Mouse (Mus musculus) hindbrain, embryonic 15.5 days (tissue): ENCODE results near the gene Minos1. TPM values are rescaled to one million over a fixed set of nuclear protein-coding genes. Genes with fewer than 3 reads are reported as not detected.

Experiments
- ATAC-seq: fragments of 200-750 bp; cut with Nextera tagmentation; 2 replicates; pipeline ENCODE4 v1.8.0; 2017; ENCODE audit warnings: low read depth, moderate number of reproducible peaks, moderate TSS enrichment; ENCODE audit not compliant: low FRiP score
- H3K27ac ChIP-seq: fragments of 300-500 bp; sonication (generic); replicated peaks from 2 replicates; pipeline ENCODE4 v1.5.1; 2015; ENCODE audit warnings: mild to moderate bottlenecking, inconsistent platforms
- H3K27me3 ChIP-seq: fragments of 300-500 bp; sonication (generic); 2 replicates; pipeline ENCODE4 v1.6.1; 2015; ENCODE audit warnings: control low read depth, inconsistent platforms
- H3K36me3 ChIP-seq: fragments of 300-500 bp; sonication (generic); 2 replicates; pipeline ENCODE4 v1.6.1; 2015; ENCODE audit warnings: control low read depth, inconsistent platforms
- H3K4me1 ChIP-seq: fragments of 300-500 bp; sonication (generic); replicated peaks from 2 replicates; pipeline ENCODE4 v1.6.1; 2015; ENCODE audit warnings: control low read depth, inconsistent platforms
- H3K4me2 ChIP-seq: fragments of 300-500 bp; sonication (generic); 2 replicates; pipeline ENCODE4 v1.6.1; 2015; ENCODE audit warnings: moderate library complexity, mild to moderate bottlenecking, inconsistent platforms
- H3K4me3 ChIP-seq: fragments of 300-500 bp; sonication (generic); 2 replicates; pipeline ENCODE4 v1.5.1; 2015; ENCODE audit warnings: mild to moderate bottlenecking, inconsistent platforms
- H3K9ac ChIP-seq: fragments of 300-500 bp; sonication (generic); 2 replicates; pipeline ENCODE4 v1.6.1; 2015; ENCODE audit warnings: inconsistent platforms
- H3K9me3 ChIP-seq: fragments of 300-500 bp; sonication (generic); 2 replicates; pipeline ENCODE4 v1.6.1; 2016; ENCODE audit warnings: control low read depth, inconsistent platforms
- WGBS: fragments of 180-500 bp; shearing (Covaris S2); methylation state at CpG from one replicate; pipeline ENCODE4 v1.1.7; 2015; 5-methylcytosine and 5-hydroxymethylcytosine counted together
- polyA plus RNA-seq: library from polyadenylated mRNA; unstranded; fragments of >200 nt; fragmentation: Nextera tagmentation; extraction: Ambion mirVana; gene quantifications from 2 replicates; pipeline ENCODE4 v1.2.1, GENCODE M21; 2015

Gene Minos1
- polyA plus RNA-seq, 1 experiment from 2014 or later = 351 TPM

GRCm38 (mm10) chr4:139091478-139092355 lies 39.2 kb downstream of the Minos1 start:
- peak overlapping the region; percentile 54 for H3K4me3 ChIP-seq
- peak overlapping the region; percentile 66 for H3K9ac ChIP-seq
- peaks cover 30% of the 10 kb centered on the region for H3K4me1 ChIP-seq
- H3K4me2 ChIP-seq = peak overlapping the region; percentile 96
- peaks cover 43% of the 10 kb centered on the region for H3K27me3 ChIP-seq
- H3K9me3 ChIP-seq = no peaks in the 10 kb centered on the region
- no peaks in the 10 kb centered on the region for H3K36me3 ChIP-seq
- peak; percentile 60; the same call in 1 of the 2 replicates for ATAC-seq
- peak overlapping the region; percentile 69 for H3K27ac ChIP-seq
- WGBS = 2% methylated on average over 28 of the region's 28 CpGs

GRCm38 (mm10) chr4:139091066-139091465 lies 39.8 kb downstream of the Minos1 start:
- peak overlapping the region; percentile 69 for H3K27ac ChIP-seq
- H3K9ac ChIP-seq = no peak overlapping the region
- H3K4me2 ChIP-seq = peak overlapping the region; percentile 96
- H3K4me1 ChIP-seq = peaks cover 30% of the 10 kb centered on the region
- peaks cover 43% of the 10 kb centered on the region for H3K27me3 ChIP-seq
- H3K36me3 ChIP-seq = no peaks in the 10 kb centered on the region
- no peaks in the 10 kb centered on the region for H3K9me3 ChIP-seq
- 20% methylated on average over 7 of the region's 7 CpGs for WGBS
- H3K4me3 ChIP-seq = peak overlapping the region; percentile 54; the same call in 1 of the 2 replicates
- ATAC-seq = no peak

- Histone ChIP-seq H3K27ac (no peak overlapping the region), H3K27me3 (peaks cover 43% of the 10 kb centered on the region), H3K4me3 (no peak overlapping the region), H3K4me1 (peaks cover 30% of the 10 kb centered on the region), H3K9me3 (no peaks in the 10 kb centered on the region), H3K4me2 (peak overlapping the region; percentile 3), H3K9ac (no peak overlapping the region), H3K36me3 (no peaks in the 10 kb centered on the region)
- ATAC-seq = no peak
- WGBS = 69% methylated on average over 15 of the region's 15 CpGs
These were observed 40.5 kb downstream of the Minos1 start for GRCm38 (mm10) chr4:139090303-139090940.

GRCm38 (mm10) chr4:139088982-139089671 lies 41.8 kb downstream of the Minos1 start:
- no peaks in the 10 kb centered on the region for H3K36me3 ChIP-seq
- H3K4me2 ChIP-seq = no peak overlapping the region
- no peak overlapping the region for H3K9ac ChIP-seq
- no peak for ATAC-seq
- peaks cover 39% of the 10 kb centered on the region for H3K27me3 ChIP-seq
- H3K27ac ChIP-seq = no peak overlapping the region
- peaks cover 30% of the 10 kb centered on the region for H3K4me1 ChIP-seq
- 62% methylated on average over 9 of the region's 9 CpGs for WGBS
- no peaks in the 10 kb centered on the region for H3K9me3 ChIP-seq
- H3K4me3 ChIP-seq = no peak overlapping the region

- ATAC-seq = no peak
- WGBS = 75% methylated on average over 4 of the region's 4 CpGs
- Histone ChIP-seq H3K4me2 (no peak overlapping the region), H3K9ac (no peak overlapping the region), H3K9me3 (no peaks in the 10 kb centered on the region), H3K4me3 (no peak overlapping the region), H3K4me1 (peaks cover 33% of the 10 kb centered on the region), H3K27me3 (peaks cover 22% of the 10 kb centered on the region), H3K27ac (no peak overlapping the region), H3K36me3 (no peaks in the 10 kb centered on the region)
These were observed 43.9 kb downstream of the Minos1 start for GRCm38 (mm10) chr4:139086984-139087383.

- Histone ChIP-seq H3K36me3 (no peaks in the 10 kb centered on the region), H3K4me3 (no peak overlapping the region), H3K27ac (no peak overlapping the region), H3K4me2 (no peak overlapping the region), H3K9me3 (no peaks in the 10 kb centered on the region), H3K4me1 (peaks cover 35% of the 10 kb centered on the region), H3K27me3 (peaks cover 13% of the 10 kb centered on the region), H3K9ac (no peak overlapping the region)
- 18% methylated on average over 5 of the region's 5 CpGs for WGBS
- peak; percentile 19; the same call in 1 of the 2 replicates for ATAC-seq
These were observed 44.9 kb downstream of the Minos1 start for GRCm38 (mm10) chr4:139086037-139086436.

- ATAC-seq = no peak
- 72% methylated on average over 11 of the region's 11 CpGs for WGBS
- peaks cover 6% of the 10 kb centered on the region; the same call in 1 of the 2 replicates for H3K27me3 ChIP-seq
- no peaks in the 10 kb centered on the region for H3K36me3 ChIP-seq
- H3K27ac ChIP-seq = no peak overlapping the region
- H3K4me2 ChIP-seq = no peak overlapping the region
- peaks cover 29% of the 10 kb centered on the region for H3K4me1 ChIP-seq
- H3K9me3 ChIP-seq = no peaks in the 10 kb centered on the region
- H3K4me3 ChIP-seq = no peak overlapping the region
- no peak overlapping the region for H3K9ac ChIP-seq
These were observed 45.6 kb downstream of the Minos1 start for GRCm38 (mm10) chr4:139085337-139085736.

- ATAC-seq = peak; percentile 73; the same call in 1 of the 2 replicates
- H3K9me3 ChIP-seq = no peaks in the 10 kb centered on the region
- H3K27me3 ChIP-seq = no peaks in the 10 kb centered on the region
- H3K36me3 ChIP-seq = no peaks in the 10 kb centered on the region
- H3K27ac ChIP-seq = no peak overlapping the region; the same call in 1 of the 2 replicates
- H3K4me2 ChIP-seq = peak overlapping the region; percentile 48
- 15% methylated on average over 12 of the region's 12 CpGs for WGBS
- no peak overlapping the region for H3K4me3 ChIP-seq
- peaks cover 30% of the 10 kb centered on the region for H3K4me1 ChIP-seq
- H3K9ac ChIP-seq = 0 out of 2 replicates have a peak overlapping the region, but pooled peaks have one; percentile 13
These were observed 47.9 kb downstream of the Minos1 start for GRCm38 (mm10) chr4:139082790-139083564.

GRCm38 (mm10) chr4:139081270-139081931 lies 49.5 kb downstream of the Minos1 start:
- ATAC-seq = no peak
- Histone ChIP-seq H3K9me3 (no peaks in the 10 kb centered on the region), H3K27ac (0 out of 2 replicates have a peak overlapping the region, but pooled peaks have one; percentile 39), H3K4me3 (no peak overlapping the region), H3K9ac (no peak overlapping the region), H3K27me3 (peaks cover 5% of the 10 kb centered on the region), H3K4me1 (peaks cover 30% of the 10 kb centered on the region), H3K4me2 (no peak overlapping the region), H3K36me3 (no peaks in the 10 kb centered on the region)
- whole genome bisulfite sequencing = 49% methylated on average over 18 of the region's 18 CpGs

- Histone ChIP-seq H3K9ac (no peak overlapping the region), H3K27me3 (peaks cover 17% of the 10 kb centered on the region), H3K9me3 (no peaks in the 10 kb centered on the region), H3K4me1 (peaks cover 36% of the 10 kb centered on the region), H3K4me3 (no peak overlapping the region), H3K4me2 (no peak overlapping the region), H3K27ac (no peak overlapping the region), H3K36me3 (no peaks in the 10 kb centered on the region)
- WGBS = 93% methylated on average over 7 of the region's 7 CpGs
- no peak for ATAC-seq
These were observed 50.7 kb downstream of the Minos1 start for GRCm38 (mm10) chr4:139080259-139080658.

GRCm38 (mm10) chr4:139079439-139079838 lies 51.5 kb downstream of the Minos1 start:
- H3K4me2 ChIP-seq = no peak overlapping the region
- H3K36me3 ChIP-seq = no peaks in the 10 kb centered on the region
- H3K27me3 ChIP-seq = peaks cover 25% of the 10 kb centered on the region
- 62% methylated on average over 11 of the region's 11 CpGs for WGBS
- no peak overlapping the region for H3K9ac ChIP-seq
- no peak overlapping the region for H3K4me3 ChIP-seq
- no peak for ATAC-seq
- H3K4me1 ChIP-seq = peaks cover 44% of the 10 kb centered on the region
- no peaks in the 10 kb centered on the region for H3K9me3 ChIP-seq
- H3K27ac ChIP-seq = no peak overlapping the region
